ENCODE assay signal across 8 mouse cellular contexts in the genomic region with DNA sequence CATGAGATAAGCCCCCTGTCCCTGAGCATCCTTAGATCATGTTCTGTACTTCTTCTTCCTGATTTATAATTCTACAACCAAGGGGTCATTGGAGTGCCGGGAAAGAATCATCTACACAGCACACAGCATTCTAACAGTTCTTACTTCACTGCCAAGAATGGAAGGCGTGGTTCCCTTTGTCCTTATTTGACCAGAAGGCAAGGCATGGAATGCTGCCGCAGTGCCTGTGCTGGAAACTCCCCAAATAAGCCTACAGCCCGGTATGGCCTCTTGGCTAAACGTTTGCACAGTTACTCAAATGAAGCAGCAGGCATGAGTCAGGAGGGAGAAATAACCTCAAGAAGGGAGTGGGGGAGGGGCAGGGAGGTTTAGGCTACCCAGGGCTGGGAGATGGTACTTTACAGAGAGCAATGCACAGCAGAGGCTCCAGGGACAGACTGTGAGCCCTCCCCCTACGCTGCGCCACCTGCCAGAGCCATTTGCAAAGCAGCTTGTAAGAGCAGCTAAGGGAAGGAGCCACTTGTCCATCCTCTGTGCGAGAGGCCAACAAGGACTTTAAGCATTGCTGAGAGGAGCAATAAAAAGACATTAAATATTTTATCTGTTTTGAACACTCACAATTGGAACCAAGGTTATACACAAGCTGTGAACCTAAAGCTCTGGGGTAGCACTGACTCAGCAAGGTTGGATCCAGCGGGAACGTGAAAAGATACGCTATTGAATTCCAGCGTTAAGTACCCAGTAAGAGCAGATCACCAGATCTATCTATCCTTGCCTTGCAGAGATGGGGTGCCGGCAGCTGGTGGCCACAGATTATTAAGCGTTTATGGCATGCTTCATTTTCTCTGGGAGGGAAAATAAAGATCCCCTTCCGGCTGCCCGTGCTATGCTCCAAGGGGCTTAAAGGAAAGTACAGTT.
DNase-seq lines count a peak whose midpoint lies in the region; ATAC-seq and TF ChIP-seq lines count a peak whose summit lies in the region.

No protein-coding gene starts in this region.

- TF ChIP-seq POLR2A in CH12.LX (IDR thresholded peaks at IDR 0.05; ENCODE audit: low read depth, low read length): no peak
- no peak for TF ChIP-seq POLR2A in thymus, adult 2 months (IDR thresholded peaks at IDR 0.05; ENCODE audit: control insufficient read depth, extremely low read depth, insufficient read depth, low read length, poor library complexity)

- 30% methylated on average over 16 of the region's 16 CpGs for WGBS in forebrain, embryonic 11.5 days
- 30% methylated on average over 16 of the region's 16 CpGs for WGBS in heart, embryonic 14.5 days
- WGBS in lung, embryonic 15.5 days: 31% methylated on average over 16 of the region's 16 CpGs
- WGBS in thymus, adult 2 months: 79% methylated on average over 16 of the region's 16 CpGs

- H3K4me2 ChIP-seq in CH12.LX (ENCODE audit: insufficient read depth, low read depth, poor library complexity, severe bottlenecking): peak overlapping the region; percentile 31; the same call in 1 of the 2 replicates
- no peak overlapping the region for H3K4me2 ChIP-seq in forebrain, embryonic 11.5 days (ENCODE audit: low read depth, low read length, severe bottlenecking)
- H3K4me2 ChIP-seq in heart, embryonic 14.5 days (ENCODE audit: low read length): peak overlapping the region; percentile 29; the same call in 1 of the 2 replicates
- peak overlapping the region; percentile 30 for H3K4me2 ChIP-seq in lung, embryonic 15.5 days

- H3K36me3 ChIP-seq in CH12.LX (replicated peaks in 1 of 2; ENCODE audit: control insufficient read depth in 1 of 2, insufficient read depth in 1 of 2, low read length in 1 of 2): no peaks in the 10 kb centered on the region
- H3K36me3 ChIP-seq in forebrain, embryonic 11.5 days (ENCODE audit: control insufficient read depth, insufficient read depth, low read length): no peaks in the 10 kb centered on the region
- no peaks in the 10 kb centered on the region for H3K36me3 ChIP-seq in heart, embryonic 14.5 days (ENCODE audit: control insufficient read depth, insufficient read depth, low read length)
- no peaks in the 10 kb centered on the region for H3K36me3 ChIP-seq in lung, embryonic 15.5 days
- H3K36me3 ChIP-seq in thymus, adult 2 months (ENCODE audit: control insufficient read depth, insufficient read depth, low read length): no peaks in the 10 kb centered on the region

- peak; percentile 55 for TF ChIP-seq EP300 in CH12.LX (IDR thresholded peaks at IDR 0.05; ENCODE audit: low read length)

- H3K4me1 ChIP-seq in CH12.LX (ENCODE audit: control insufficient read depth in 1 of 2, insufficient read depth in 2 of 2): peaks cover 12 to 42% of the 10 kb centered on the region in 2 experiments
- H3K4me1 ChIP-seq in forebrain, embryonic 11.5 days (replicated peaks; ENCODE audit: control insufficient read depth, insufficient read depth, low read length): peaks cover 8% of the 10 kb centered on the region
- H3K4me1 ChIP-seq in heart, embryonic 14.5 days (ENCODE audit: control insufficient read depth in 2 of 2, insufficient read depth in 2 of 2, low read length in 2 of 2): peaks cover 18 to 22% of the 10 kb centered on the region in 2 experiments
- H3K4me1 ChIP-seq in lung, embryonic 15.5 days: peaks cover 22% of the 10 kb centered on the region
- H3K4me1 ChIP-seq in thymus, adult 2 months (replicated peaks; ENCODE audit: control insufficient read depth, insufficient read depth, low read length): no peaks in the 10 kb centered on the region

- dilution Hi-C loops in CH12.LX (cut with MboI; ENCODE audit: extremely low pct_ligation_motif_present, extremely low pct_unique_long_range_greater_than_20kb, low sequenced_read_pairs): no loop called here

- no peaks in the 10 kb centered on the region for H3K79me2 ChIP-seq in CH12.LX (replicated peaks; ENCODE audit: control insufficient read depth, extremely low read depth, insufficient read depth, poor library complexity, severe bottlenecking)

- peak overlapping the region; percentile 25; the same call in 1 of the 2 replicates for H3K27ac ChIP-seq in CH12.LX (ENCODE audit: insufficient read depth, low read depth)
- 0 out of 2 replicates have a peak overlapping the region, but pooled peaks have one; percentile 6 for H3K27ac ChIP-seq in forebrain, embryonic 11.5 days (ENCODE audit: low read depth, low read length)
- peak overlapping the region; percentile 46 to 56; a peak in 3 of 4 replicates for H3K27ac ChIP-seq in heart, embryonic 14.5 days (replicated peaks in 1 of 2; ENCODE audit: control insufficient read depth in 1 of 2, insufficient read depth in 1 of 2, low read depth in 2 of 2, low read length in 2 of 2)
- H3K27ac ChIP-seq in lung, embryonic 15.5 days: peak overlapping the region; percentile 44; the same call in 1 of the 2 replicates
- H3K27ac ChIP-seq in thymus, adult 2 months (ENCODE audit: control insufficient read depth, insufficient read depth, low read length): no peak overlapping the region

- H3K9me3 ChIP-seq in CH12.LX (replicated peaks; ENCODE audit: low read length): no peaks in the 10 kb centered on the region
- no peaks in the 10 kb centered on the region for H3K9me3 ChIP-seq in forebrain, embryonic 11.5 days (ENCODE audit: control insufficient read depth, low read length)
- H3K9me3 ChIP-seq in heart, embryonic 14.5 days (ENCODE audit: control insufficient read depth, low read length): no peaks in the 10 kb centered on the region; the same call in 1 of the 2 replicates
- no peaks in the 10 kb centered on the region for H3K9me3 ChIP-seq in lung, embryonic 15.5 days

- peak; percentile 85 for DNase-seq in CH12.LX (ENCODE audit: extremely low read depth)
- DNase-seq in brain, adult 2 months (ENCODE audit: low read depth, low spot score): peak; percentile 99
- peak; percentile 72 for DNase-seq in forebrain, embryonic 11.5 days (ENCODE audit: low spot score)
- DNase-seq in kidney, postnatal 10 days: peak; percentile 60
- peak; percentile 58 for DNase-seq in right cerebral cortex, adult 2 months (ENCODE audit: low spot score in 2 of 2)
- DNase-seq in thymus, adult 2 months: no peak

- ATAC-seq in forebrain, embryonic 11.5 days (replicated peaks; ENCODE audit: low FRiP score): peak; percentile 81
- ATAC-seq in heart, embryonic 14.5 days (ENCODE audit: insufficient number of reproducible peaks, insufficient read depth, low FRiP score, low read depth): peak; percentile 61
- ATAC-seq in lung, embryonic 15.5 days (ENCODE audit: borderline replicate concordance, extremely low read depth, low FRiP score, low TSS enrichment): peak; percentile 55

- TF ChIP-seq CTCF in CH12.LX (conservative IDR thresholded peaks at IDR 0.05 in 1 of 2, IDR thresholded peaks at IDR 0.05 in 1 of 2; ENCODE audit: low read depth in 2 of 2, low read length in 2 of 2): peak in 1 of 2 experiments; percentile 24; a peak in 1 of 4 replicates
- TF ChIP-seq CTCF in thymus, adult 2 months (IDR thresholded peaks at IDR 0.05; ENCODE audit: borderline replicate concordance, control insufficient read depth, extremely low read depth, insufficient read depth, low read length, poor library complexity): no peak

- in situ Hi-C loops in CH12.LX (cut with MboI; ENCODE audit: low pct_ligation_motif_present, low pct_unique_long_range_greater_than_20kb, low sequenced_read_pairs): no loop called here

- no peak overlapping the region for H3K4me3 ChIP-seq in CH12.LX (replicated peaks in 1 of 3; ENCODE audit: low read depth in 2 of 3, low read length in 2 of 3, poor library complexity in 1 of 3)
- no peak overlapping the region for H3K4me3 ChIP-seq in forebrain, embryonic 11.5 days (ENCODE audit: low read depth, low read length)
- no peak overlapping the region for H3K4me3 ChIP-seq in heart, embryonic 14.5 days (ENCODE audit: control insufficient read depth in 1 of 2, insufficient read depth in 1 of 2, low read depth in 1 of 2, low read length in 2 of 2)
- no peak overlapping the region for H3K4me3 ChIP-seq in lung, embryonic 15.5 days
- no peak overlapping the region for H3K4me3 ChIP-seq in thymus, adult 2 months (ENCODE audit: control insufficient read depth, insufficient read depth, low read length)

- TF ChIP-seq RAD21 in CH12.LX (IDR thresholded peaks at IDR 0.05; ENCODE audit: low read depth, low read length): peak; percentile 22

- no peaks in the 10 kb centered on the region for H3K27me3 ChIP-seq in CH12.LX (replicated peaks)
- no peaks in the 10 kb centered on the region for H3K27me3 ChIP-seq in forebrain, embryonic 11.5 days (ENCODE audit: control insufficient read depth, insufficient read depth, low read length)
- H3K27me3 ChIP-seq in heart, embryonic 14.5 days (ENCODE audit: control insufficient read depth, insufficient read depth, low read length): no peaks in the 10 kb centered on the region
- no peaks in the 10 kb centered on the region for H3K27me3 ChIP-seq in lung, embryonic 15.5 days
- H3K27me3 ChIP-seq in thymus, adult 2 months (ENCODE audit: control insufficient read depth, insufficient read depth, low read length): no peaks in the 10 kb centered on the region

- 0 out of 2 replicates have a peak overlapping the region, but pooled peaks have one; percentile 8 for H3K9ac ChIP-seq in CH12.LX (ENCODE audit: insufficient read depth, low read depth)
- no peak overlapping the region for H3K9ac ChIP-seq in forebrain, embryonic 11.5 days (ENCODE audit: low read length)
- H3K9ac ChIP-seq in heart, embryonic 14.5 days (ENCODE audit: low read length): no peak overlapping the region
- no peak overlapping the region for H3K9ac ChIP-seq in lung, embryonic 15.5 days

TF ChIP-seq in CH12.LX, 34 proteins besides CTCF, POLR2A, EP300 and RAD21 (continues in another document):
- 0 out of 2 replicates have a peak, but pooled peaks have one; percentile 48 for TF ChIP-seq CHD1 (IDR thresholded peaks at IDR 0.05; ENCODE audit: low read depth, low read length)
- no peak for TF ChIP-seq NELFE (IDR thresholded peaks at IDR 0.05; ENCODE audit: low read depth, low read length)
- TF ChIP-seq ETS1 (conservative IDR thresholded peaks at IDR 0.05; ENCODE audit: low read depth, low read length): peak; percentile 56
- TF ChIP-seq JUND (conservative IDR thresholded peaks at IDR 0.05; ENCODE audit: low read depth, low read length): no peak
- no peak for TF ChIP-seq NRF1 (IDR thresholded peaks at IDR 0.05; ENCODE audit: low read depth, low read length)
- peak; percentile 31 for TF ChIP-seq SMC3 (IDR thresholded peaks at IDR 0.05; ENCODE audit: low read depth, low read length)
- TF ChIP-seq RCOR1 (conservative IDR thresholded peaks at IDR 0.05; ENCODE audit: low read depth, low read length): no peak
- TF ChIP-seq MAX (IDR thresholded peaks at IDR 0.05; ENCODE audit: low read length): no peak
- TF ChIP-seq KAT2A (IDR thresholded peaks at IDR 0.05; ENCODE audit: insufficient replicate concordance, low read length): no peak
- TF ChIP-seq USF2 (conservative IDR thresholded peaks at IDR 0.05; ENCODE audit: low read depth, low read length): no peak
- TF ChIP-seq MYC (IDR thresholded peaks at IDR 0.05; ENCODE audit: low read depth, low read length): no peak
- TF ChIP-seq SIN3A (IDR thresholded peaks at IDR 0.05; ENCODE audit: low read length): peak; percentile 32; the same call in 1 of the 2 replicates
- no peak for TF ChIP-seq E2F4 (IDR thresholded peaks at IDR 0.05; ENCODE audit: insufficient replicate concordance, low read depth, low read length)
- TF ChIP-seq HCFC1 (IDR thresholded peaks at IDR 0.05; ENCODE audit: low read depth, low read length): no peak
